Mouse (Mus musculus) frontal cortex, postnatal 36 days (tissue): ENCODE results near the gene Tmigd3.

Source experiments
- DNase-seq, 2 experiments: peaks; one replicate each; pipeline ENCODE4 v3.0.0; 2022; ENCODE audit warnings: low spot score in 2 of 2

The Tmigd3 gene

DNA sequence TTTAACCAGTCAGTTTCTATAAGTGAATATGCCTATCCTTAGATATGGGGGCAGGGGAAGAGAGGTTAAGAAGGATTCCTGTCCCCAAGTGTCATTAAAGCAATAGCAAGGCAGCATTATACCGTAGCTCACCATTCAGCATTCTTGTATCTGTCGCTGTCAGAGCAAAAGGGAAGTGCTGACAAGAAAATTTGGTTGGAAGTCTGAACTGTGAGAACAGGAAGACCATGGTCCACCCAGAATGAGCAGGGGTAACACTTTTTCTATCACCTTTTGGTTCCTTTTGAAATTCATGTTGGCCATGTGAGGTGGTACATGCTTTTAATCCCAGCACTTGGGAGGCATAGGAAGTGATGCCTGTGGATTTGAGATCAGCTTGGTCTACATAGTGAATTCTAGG lies 60.4 kb downstream of the Tmigd3 start:
- DNase-seq: no peak

DNA sequence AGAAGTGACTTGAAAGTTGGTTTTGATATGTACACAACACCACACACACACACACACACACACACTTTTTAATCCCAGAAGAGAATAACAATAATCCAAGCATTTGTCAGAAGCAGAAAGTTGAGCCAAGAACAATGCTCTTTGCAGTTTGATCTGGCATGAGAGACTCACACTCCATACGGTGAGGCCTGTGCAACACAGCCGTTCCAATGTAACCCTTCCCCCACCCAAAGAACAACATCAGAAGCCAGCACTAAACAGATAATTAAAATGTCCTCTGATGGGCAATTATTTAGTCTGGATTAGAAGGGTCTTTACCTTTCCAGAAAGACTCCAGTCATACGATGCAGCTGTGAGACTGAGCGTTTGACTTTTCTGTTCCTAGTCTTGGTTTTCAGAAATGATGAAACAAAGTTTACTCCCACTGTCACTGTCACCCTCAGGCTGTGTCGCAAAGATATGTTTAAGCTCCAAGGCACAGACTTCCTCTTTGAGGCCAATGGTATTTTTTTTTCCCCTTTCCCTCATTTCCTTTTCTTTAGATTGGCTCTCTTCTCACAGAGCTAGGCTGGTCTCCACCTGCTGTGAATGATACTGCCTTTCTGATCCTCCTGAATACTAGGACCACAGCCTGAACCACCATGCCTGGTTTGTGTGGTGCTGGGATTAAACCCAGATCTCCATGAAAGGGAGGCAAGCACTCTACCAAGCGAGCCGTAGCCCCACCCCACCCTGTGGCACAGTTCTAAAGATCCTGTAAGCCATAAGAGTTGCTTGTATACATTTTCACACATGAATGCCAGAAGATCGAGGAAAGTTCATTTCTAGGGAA lies 61.8 kb downstream of the Tmigd3 start, which contains the start of gene I830077J02Rik:
TSS of gene I830077J02Rik (minus strand) at position 425 of the 832 bp plus-strand sequence.
- DNase-seq: no peak

GRCm38 (mm10) chr3:105933926-105934325 lies 63.2 kb downstream of the Tmigd3 start:
- DNase-seq: peak in 1 of 2 experiments; percentile 34

- DNase-seq: no peak
Measured at GRCm38 (mm10) chr3:105935033-105935432, 64.3 kb downstream of the Tmigd3 start.

DNA sequence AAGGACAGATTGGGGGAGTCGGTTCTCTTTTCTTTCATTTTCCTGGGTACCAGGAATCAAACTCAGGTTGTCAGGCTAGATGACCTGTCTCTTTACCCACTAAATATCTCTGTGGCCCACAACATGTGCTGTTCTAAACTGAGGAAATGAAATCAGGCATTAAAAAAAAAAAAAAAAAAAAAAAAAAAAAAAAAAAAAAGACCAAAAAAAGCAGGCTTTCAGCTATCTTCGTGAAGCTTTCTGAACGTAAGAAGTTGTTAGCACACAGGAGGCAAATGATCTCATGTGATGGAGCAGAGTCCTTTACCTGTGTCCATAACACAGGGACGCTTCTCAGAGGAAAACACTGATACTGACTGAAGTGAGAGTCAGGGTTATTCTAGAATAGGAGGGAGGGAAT lies 65.4 kb downstream of the Tmigd3 start:
- DNase-seq: no peak

GRCm38 (mm10) chr3:105951348-105951747 lies 80.6 kb downstream of the Tmigd3 start:
- DNase-seq: no peak

GRCm38 (mm10) chr3:105957235-105957634 lies 86.5 kb downstream of the Tmigd3 start:
- no peak for DNase-seq

DNA sequence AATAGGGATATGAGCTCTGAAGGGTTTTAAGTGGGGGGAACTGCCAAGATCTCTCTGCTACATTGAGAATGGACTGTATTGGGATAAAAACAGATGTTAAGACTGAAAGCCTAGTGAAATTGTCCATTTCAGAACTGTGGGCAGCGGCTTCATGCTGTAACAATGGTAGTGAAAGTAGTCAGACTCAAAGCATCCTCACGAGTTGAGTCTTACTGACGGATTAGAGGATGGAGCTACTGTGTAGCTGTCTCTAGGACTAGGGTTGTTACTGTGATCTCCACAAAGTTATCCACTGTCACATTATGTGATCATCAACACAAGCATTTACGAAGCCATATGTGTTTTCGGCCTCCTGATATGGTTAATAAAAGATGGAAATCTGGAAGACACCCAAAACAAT lies 87.5 kb downstream of the Tmigd3 start:
- no peak for DNase-seq

GRCm38 (mm10) chr3:105958974-105959580 lies 88.4 kb downstream of the Tmigd3 start, which contains the start of gene Wdr77:
TSS of gene Wdr77 (plus strand) at chr3:105959369.
- peak; percentile 93 to 95 for DNase-seq

DNA sequence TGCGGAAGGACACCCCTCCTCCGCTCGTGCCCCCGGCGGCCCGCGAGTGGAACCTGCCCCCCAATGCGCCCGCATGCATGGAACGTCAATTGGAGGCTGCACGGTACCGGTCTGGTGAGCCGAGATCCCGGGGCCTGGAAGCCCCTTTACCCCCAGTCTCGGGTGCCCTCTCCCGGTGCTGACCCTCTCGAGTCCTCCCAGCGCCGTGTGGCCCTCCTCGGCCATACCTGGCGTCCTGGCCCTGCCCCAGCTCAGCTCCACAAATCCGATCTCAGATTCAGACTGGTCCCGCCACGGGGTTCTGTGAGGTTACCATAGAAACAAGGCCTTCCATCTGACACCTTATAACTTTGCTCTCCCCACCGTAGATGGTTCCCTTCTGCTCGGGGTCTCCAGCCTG lies 88.9 kb downstream of the Tmigd3 start:
- DNase-seq: no peak

DNA sequence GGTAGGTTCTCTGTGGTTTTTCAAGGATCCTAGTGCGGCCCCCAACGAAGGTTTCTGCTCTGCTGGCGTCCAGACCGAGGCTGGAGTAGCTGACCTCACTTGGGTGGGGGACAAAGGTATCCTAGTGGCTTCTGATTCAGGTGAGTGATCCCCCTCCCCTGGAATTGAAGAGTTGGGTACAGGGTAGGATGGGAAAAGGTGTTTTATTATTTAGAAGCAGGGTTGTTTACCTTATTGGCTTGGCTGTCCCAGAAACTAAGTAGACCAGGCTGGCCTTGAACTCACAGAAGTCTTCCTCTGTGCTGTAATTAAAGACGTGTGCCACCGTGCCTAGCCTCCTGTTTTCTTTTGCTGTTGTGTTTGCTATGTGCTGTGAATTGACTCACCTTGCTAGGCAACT lies 89.3 kb downstream of the Tmigd3 start, which contains the start of gene Atp5f1:
TSS of gene Atp5f1 (minus strand) at position 101 of the 400 bp plus-strand sequence.
- no peak for DNase-seq

GRCm38 (mm10) chr3:105960700-105961099 lies 90.0 kb downstream of the Tmigd3 start:
- DNase-seq: no peak

DNA sequence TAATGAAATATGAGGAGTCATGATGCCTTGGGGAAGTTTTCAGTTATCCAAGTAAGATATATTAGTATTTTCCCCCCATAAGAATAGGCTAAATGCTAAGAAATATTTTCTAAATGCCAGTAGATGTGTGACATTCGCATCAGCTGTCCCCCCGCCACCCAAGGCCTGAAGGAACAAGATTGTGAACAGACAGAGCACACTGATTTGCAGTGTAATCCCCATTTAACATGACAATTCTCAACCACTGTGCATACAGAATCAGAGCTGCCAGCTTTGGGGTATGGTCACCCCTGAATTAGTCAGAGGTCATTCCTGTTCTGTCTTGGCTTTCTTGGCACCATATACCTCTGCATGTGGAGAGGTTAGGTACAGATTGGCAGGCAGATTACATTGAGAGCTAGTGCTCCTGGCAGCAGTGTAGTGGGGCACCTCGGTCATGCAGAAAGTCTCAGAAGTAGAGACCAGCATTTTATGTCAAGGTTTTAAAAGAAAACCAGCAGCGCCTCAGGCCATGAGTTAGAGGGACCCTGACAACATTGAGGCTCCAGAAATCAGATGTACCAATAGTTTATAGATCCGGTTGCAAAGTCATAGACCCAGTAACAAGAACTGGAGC lies 101.2 kb downstream of the Tmigd3 start:
- DNase-seq: no peak

- DNase-seq: no peak
Measured at GRCm38 (mm10) chr3:105973411-105973810, 102.7 kb downstream of the Tmigd3 start, which contains the start of gene Ovgp1. TSS of gene Ovgp1 (plus strand) at chr3:105973711.
